17 mouse cellular contexts compared by ENCODE assay signal in the genomic region with DNA sequence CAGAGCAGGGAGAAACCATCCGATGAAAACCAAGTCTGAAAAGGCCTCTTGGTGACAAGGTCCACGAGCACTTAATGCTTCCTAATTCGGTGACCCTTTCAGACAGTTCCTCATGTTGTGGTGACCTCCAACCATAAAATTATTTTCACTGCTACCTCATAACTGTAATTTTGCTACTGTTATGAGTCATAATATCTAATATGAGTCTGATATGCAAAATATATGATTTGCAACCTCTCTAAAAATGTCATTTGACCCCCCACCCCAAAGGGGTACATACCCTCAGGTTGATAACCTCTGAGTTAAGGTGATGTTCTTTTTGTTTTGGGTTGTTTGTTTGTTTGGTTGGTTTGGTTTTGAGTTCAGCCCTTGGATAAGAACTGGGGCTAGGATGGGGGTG. TPM values are rescaled to one million over a fixed set of nuclear protein-coding genes. Genes with fewer than 3 reads are reported as not detected.
DNase-seq lines count a peak whose midpoint lies in the region; ATAC-seq and TF ChIP-seq lines count a peak whose summit lies in the region.
"Had no signal": no experiment of that assay in that cellular context is flagged by ENCODE, and none has a peak within 500 bp of the region (broad histone marks: within the 10 kb centered on the region; RNA-seq: fewer than 3 reads in every experiment).

No protein-coding gene starts in this region.

- TF ChIP-seq CTCF in spleen, adult 2 months (IDR thresholded peaks at IDR 0.05; ENCODE audit: extremely low read depth, insufficient read depth, insufficient read length, insufficient replicate concordance): no peak

- 65% methylated on average over 3 of the region's 3 CpGs for WGBS in heart, embryonic 12.5 days
- WGBS in spleen, adult 2 months: 24% methylated on average over 3 of the region's 3 CpGs
- 23% methylated on average over 3 of the region's 3 CpGs for WGBS in liver, embryonic 15.5 days (ENCODE audit: insufficient replicate concordance)

- H3K36me3 ChIP-seq in heart, embryonic 12.5 days: no peaks in the 10 kb centered on the region
- H3K36me3 ChIP-seq in spleen, adult 2 months (ENCODE audit: control insufficient read depth, insufficient read depth, low read length): no peaks in the 10 kb centered on the region
- no peaks in the 10 kb centered on the region for H3K36me3 ChIP-seq in liver, embryonic 15.5 days (replicated peaks)
- H3K36me3 ChIP-seq: embryonic facial prominence, embryonic 13.5 days; stomach, embryonic 15.5 days had no signal

- no peak for DNase-seq in heart, postnatal 25 days (ENCODE audit: low spot score)
- no peak for DNase-seq in spleen, adult 2 months (ENCODE audit: low read depth in 1 of 2, low spot score in 2 of 2)
- DNase-seq in spleen, adult 12 weeks (ENCODE audit: low spot score): no peak
- DNase-seq in neural tube, embryonic 10.5 days (ENCODE audit: extremely low spot score, low spot score): no peak
- no peak for DNase-seq in spleen, adult 18-20 months
- no peak for DNase-seq in frontal cortex, postnatal 14 days (ENCODE audit: low spot score in 2 of 2)
- DNase-seq: adrenal gland, adult 8-10 months; cerebellum, adult 2 months; heart, adult 18-20 months; heart, postnatal 36 days; lung, adult 2 months had no signal

- no peaks in the 10 kb centered on the region for H3K9me3 ChIP-seq in heart, embryonic 12.5 days (replicated peaks)
- no peaks in the 10 kb centered on the region for H3K9me3 ChIP-seq in liver, embryonic 15.5 days (replicated peaks)
- H3K9me3 ChIP-seq: embryonic facial prominence, embryonic 13.5 days; stomach, embryonic 15.5 days had no signal

- no peaks in the 10 kb centered on the region for H3K27me3 ChIP-seq in heart, embryonic 12.5 days (replicated peaks)
- H3K27me3 ChIP-seq in spleen, adult 2 months (ENCODE audit: control insufficient read depth, insufficient read depth, low read length): no peaks in the 10 kb centered on the region
- no peaks in the 10 kb centered on the region for H3K27me3 ChIP-seq in liver, embryonic 15.5 days
- H3K27me3 ChIP-seq: embryonic facial prominence, embryonic 13.5 days; stomach, embryonic 15.5 days had no signal

- H3K4me3 ChIP-seq in heart, embryonic 12.5 days: no peak overlapping the region
- peak overlapping the region; percentile 58 for H3K4me3 ChIP-seq in spleen, adult 2 months (ENCODE audit: extremely low read depth, insufficient read depth, insufficient read length)
- H3K4me3 ChIP-seq in liver, embryonic 15.5 days (replicated peaks): no peak overlapping the region
- H3K4me3 ChIP-seq: embryonic facial prominence, embryonic 13.5 days; stomach, embryonic 15.5 days had no signal

- 0 out of 2 replicates have a peak overlapping the region, but pooled peaks have one; percentile 28 for H3K4me2 ChIP-seq in heart, embryonic 12.5 days
- peak overlapping the region; percentile 50 for H3K4me2 ChIP-seq in liver, embryonic 15.5 days
- H3K4me2 ChIP-seq: midbrain, embryonic 11.5 days had no signal

- no peak overlapping the region for H3K9ac ChIP-seq in heart, embryonic 12.5 days
- H3K9ac ChIP-seq in liver, embryonic 15.5 days: no peak overlapping the region
- H3K9ac ChIP-seq: embryonic facial prominence, embryonic 13.5 days; stomach, embryonic 15.5 days had no signal

- no peak for TF ChIP-seq POLR2A in spleen, adult 2 months (IDR thresholded peaks at IDR 0.05; ENCODE audit: low read depth, low read length)

- peaks cover 36% of the 10 kb centered on the region for H3K4me1 ChIP-seq in heart, embryonic 12.5 days (replicated peaks)
- peaks cover 7% of the 10 kb centered on the region; the same call in 1 of the 2 replicates for H3K4me1 ChIP-seq in spleen, adult 2 months (ENCODE audit: control insufficient read depth, insufficient read depth, insufficient read length)
- peaks cover 56% of the 10 kb centered on the region for H3K4me1 ChIP-seq in liver, embryonic 15.5 days (replicated peaks)
- H3K4me1 ChIP-seq: stomach, embryonic 15.5 days had no signal

- ATAC-seq in heart, embryonic 12.5 days (ENCODE audit: insufficient number of reproducible peaks, low FRiP score): no peak
- no peak for ATAC-seq in liver, embryonic 15.5 days (ENCODE audit: insufficient read depth)
- ATAC-seq: hindbrain, postnatal 0 days had no signal

- H3K27ac ChIP-seq in heart, embryonic 12.5 days (ENCODE audit: poor library complexity, severe bottlenecking): no peak overlapping the region
- peak overlapping the region; percentile 76 for H3K27ac ChIP-seq in spleen, adult 2 months (ENCODE audit: insufficient read depth, low read length)
- H3K27ac ChIP-seq in liver, embryonic 15.5 days (replicated peaks): no peak overlapping the region
- H3K27ac ChIP-seq: embryonic facial prominence, embryonic 13.5 days; hindbrain, postnatal 0 days; stomach, embryonic 15.5 days had no signal

- intact Hi-C loops in heart, postnatal 25 days (cut with DNase I): no loop called here

RNA-seq across cellular contexts. Expression of gene Pank1, which starts 32.2 kb away (rescaled TPM):
- 13.9 and 14.0 TPM in 2 replicates for polyA plus RNA-seq in heart, embryonic 12.5 days (2016; fragmentation: Nextera tagmentation; extraction: Ambion mirVana)
- 10 to 100 TPM; 40.0 to 47.8 TPM for total RNA-seq in heart, postnatal 25 days (2021)
- polyA plus RNA-seq in spleen, adult 2 months (2012; rRNA removed): 0.47 and 0.75 TPM in 2 replicates
- 8.3 and 8.6 TPM in 2 replicates for polyA plus RNA-seq in liver, embryonic 15.5 days (2015; fragmentation: Nextera tagmentation; extraction: Ambion mirVana)
